Mouse (Mus musculus) stomach, postnatal 0 days (tissue): ENCODE measurements at regions not wholly inside any gene's neighbourhood (a gene's known extent, or its start where the extent isn't known, plus 50 kb on each side); places are given as distances from the start of the nearest gene placed in this dataset.
"Not testable (repeated sequence)": the region's sequence is repeated elsewhere in the genome, so short reads cannot be mapped to it uniquely, and the experiment has no call there.

ENCODE experiments used
- ATAC-seq: fragments of 200-750 bp; cut with Nextera tagmentation; 2 replicates; pipeline ENCODE4 v1.8.0; 2017; ENCODE audit not compliant: low FRiP score, low TSS enrichment
- DNase-seq: peaks from one replicate; pipeline ENCODE4 v3.0.0-alpha.2; 2016; ENCODE audit warnings: low spot score
- H3K27ac ChIP-seq: fragments of 300-500 bp; sonication (generic); replicated peaks from 2 replicates; pipeline ENCODE4 v1.5.1; 2014; ENCODE audit warnings: mild to moderate bottlenecking, control low read depth
- H3K27me3 ChIP-seq: fragments of 300-500 bp; sonication (generic); 2 replicates; pipeline ENCODE4 v1.6.1; 2014; ENCODE audit warnings: low read length; ENCODE audit not compliant: control insufficient read depth, insufficient read depth
- H3K36me3 ChIP-seq: fragments of 300-500 bp; sonication (generic); 2 replicates; pipeline ENCODE4 v1.6.1; 2014; ENCODE audit warnings: low read length, mixed read lengths; ENCODE audit not compliant: control insufficient read depth, insufficient read depth
- H3K4me1 ChIP-seq: fragments of 300-500 bp; sonication (generic); replicated peaks from 2 replicates; pipeline ENCODE4 v1.6.1; 2014; ENCODE audit warnings: antibody characterized with exemption; ENCODE audit not compliant: control insufficient read depth, insufficient read depth
- H3K4me2 ChIP-seq: fragments of 300-500 bp; sonication (generic); replicated peaks from 2 replicates; pipeline ENCODE4 v1.6.1; 2014; ENCODE audit warnings: low read depth, mild to moderate bottlenecking, control low read depth, moderate library complexity
- H3K4me3 ChIP-seq: fragments of 300-500 bp; sonication (generic); 2 replicates; pipeline ENCODE4 v1.5.1; 2014; ENCODE audit warnings: low read depth, low read length, control low read depth
- H3K9ac ChIP-seq: fragments of 300-500 bp; sonication (generic); 2 replicates; pipeline ENCODE4 v1.6.1; 2014; ENCODE audit warnings: mild to moderate bottlenecking, low read length, control low read depth, mixed read lengths
- H3K9me3 ChIP-seq: fragments of 300-500 bp; sonication (generic); 2 replicates; pipeline ENCODE4 v1.6.1; 2016; ENCODE audit warnings: low read length; ENCODE audit not compliant: control insufficient read depth
- CTCF ChIP-seq: IDR thresholded peaks from 2 replicates; pipeline ENCODE4 v1.5.1; 2016; ENCODE audit warnings: antibody characterized with exemption, low read depth, mild to moderate bottlenecking, moderate library complexity
- EP300 ChIP-seq: optimal IDR thresholded peaks from 2 replicates; pipeline ENCODE3; 2016; ENCODE audit warnings: antibody characterized with exemption
- WGBS: fragments of 180-500 bp; shearing (Covaris S2); extraction: QIAGEN DNeasy Blood & Tissue Kit; methylation state at CpG from one replicate; pipeline ENCODE4 v1.1.7; 2014; 5-methylcytosine and 5-hydroxymethylcytosine counted together

DNA sequence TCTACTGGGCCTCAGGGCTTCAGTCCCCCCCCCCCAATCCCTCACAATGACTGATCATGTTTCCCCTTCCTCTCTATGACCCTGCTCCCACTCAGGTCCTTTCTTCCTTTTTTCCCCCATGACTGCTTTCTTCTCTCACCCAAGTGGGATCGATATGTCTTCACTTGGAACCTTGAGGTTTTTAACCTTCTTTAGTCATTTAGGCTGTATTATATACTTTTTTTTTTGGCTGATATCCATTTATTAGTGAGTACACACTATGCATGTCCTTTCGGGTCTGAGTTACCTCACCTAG lies 63.3 kb upstream of the Zfp988 start:
- WGBS, result 88% methylated on average over 2 of the region's 2 CpGs
- no peak for DNase-seq
- H3K27me3 ChIP-seq, result no peaks in the 10 kb centered on the region
- H3K9me3 ChIP-seq, result 0 out of 2 replicates have a peak, but pooled peaks cover 7% of the 10 kb centered on the region
- no peaks in the 10 kb centered on the region for H3K4me1 ChIP-seq
- H3K9ac ChIP-seq, result no peak overlapping the region
- no peaks in the 10 kb centered on the region for H3K36me3 ChIP-seq
- no peak overlapping the region for H3K27ac ChIP-seq
- no peak overlapping the region for H3K4me3 ChIP-seq
- 0 out of 2 replicates have a peak, but pooled peaks have one; percentile 21 for ATAC-seq
- TF ChIP-seq CTCF (no peak), EP300 (no peak)
- no peak overlapping the region for H3K4me2 ChIP-seq

- not testable (repeated sequence) for H3K9ac ChIP-seq, H3K36me3 ChIP-seq, H3K27ac ChIP-seq, ATAC-seq, H3K4me3 ChIP-seq, H3K9me3 ChIP-seq, DNase-seq, H3K4me2 ChIP-seq, H3K27me3 ChIP-seq, H3K4me1 ChIP-seq
- 82% methylated on average over 1 of the region's 1 CpGs for WGBS
Measured at GRCm38 (mm10) chr4:147248541-147248940, 56.9 kb upstream of the Zfp988 start.
